Mouse (Mus musculus): ENCODE data around the gene Gm5105. TPM values are rescaled to one million over a fixed set of nuclear protein-coding genes. Genes with fewer than 3 reads are reported as not detected.

Gm5105 gene
- polyA plus RNA-seq, 1 experiment = not detected

GRCm38 (mm10) chr3:138056976-138057375 is 10.2 kb downstream of the Gm5105 start:
- H3K27ac ChIP-seq (ENCODE audit: control insufficient read depth, insufficient read depth, low read length) = no peak overlapping the region
- WGBS = 96% methylated on average over 7 of the region's 7 CpGs
- no peaks in the 10 kb centered on the region for H3K36me3 ChIP-seq (ENCODE audit: control insufficient read depth, insufficient read depth, low read length)
- no peaks in the 10 kb centered on the region for H3K27me3 ChIP-seq (ENCODE audit: control insufficient read depth, insufficient read depth, low read length)
- no peak overlapping the region for H3K4me3 ChIP-seq (ENCODE audit: control insufficient read depth, insufficient read depth, low read length)
- no peaks in the 10 kb centered on the region for H3K4me1 ChIP-seq (replicated peaks; ENCODE audit: control insufficient read depth, insufficient read depth, low read length)
- TF ChIP-seq POLR2A (IDR thresholded peaks at IDR 0.05; ENCODE audit: control insufficient read depth, extremely low read depth, insufficient read depth, low read length, poor library complexity) (no peak), CTCF (IDR thresholded peaks at IDR 0.05; ENCODE audit: borderline replicate concordance, control insufficient read depth, extremely low read depth, insufficient read depth, low read length, poor library complexity) (no peak)
- no peak for DNase-seq

- H3K36me3 ChIP-seq (ENCODE audit: control insufficient read depth, insufficient read depth, low read length) = no peaks in the 10 kb centered on the region
- no peak for DNase-seq
- no peaks in the 10 kb centered on the region for H3K27me3 ChIP-seq (ENCODE audit: control insufficient read depth, insufficient read depth, low read length)
- no peak overlapping the region for H3K27ac ChIP-seq (ENCODE audit: control insufficient read depth, insufficient read depth, low read length)
- TF ChIP-seq POLR2A (IDR thresholded peaks at IDR 0.05; ENCODE audit: control insufficient read depth, extremely low read depth, insufficient read depth, low read length, poor library complexity) (no peak), CTCF (IDR thresholded peaks at IDR 0.05; ENCODE audit: borderline replicate concordance, control insufficient read depth, extremely low read depth, insufficient read depth, low read length, poor library complexity) (no peak)
- 55% methylated on average over 4 of the region's 4 CpGs for WGBS
- H3K4me3 ChIP-seq (ENCODE audit: control insufficient read depth, insufficient read depth, low read length) = no peak overlapping the region
- H3K4me1 ChIP-seq (replicated peaks; ENCODE audit: control insufficient read depth, insufficient read depth, low read length) = no peaks in the 10 kb centered on the region
Observed at GRCm38 (mm10) chr3:138053969-138054368, 13.2 kb downstream of the Gm5105 start.

GRCm38 (mm10) chr3:138051431-138051830 is 15.8 kb downstream of the Gm5105 start:
- H3K27ac ChIP-seq (ENCODE audit: control insufficient read depth, insufficient read depth, low read length) = no peak overlapping the region
- H3K27me3 ChIP-seq (ENCODE audit: control insufficient read depth, insufficient read depth, low read length) = no peaks in the 10 kb centered on the region
- H3K36me3 ChIP-seq (ENCODE audit: control insufficient read depth, insufficient read depth, low read length) = no peaks in the 10 kb centered on the region
- H3K4me1 ChIP-seq (replicated peaks; ENCODE audit: control insufficient read depth, insufficient read depth, low read length) = no peaks in the 10 kb centered on the region
- no peak for TF ChIP-seq CTCF (IDR thresholded peaks at IDR 0.05; ENCODE audit: borderline replicate concordance, control insufficient read depth, extremely low read depth, insufficient read depth, low read length, poor library complexity)
- TF ChIP-seq POLR2A (IDR thresholded peaks at IDR 0.05; ENCODE audit: control insufficient read depth, extremely low read depth, insufficient read depth, low read length, poor library complexity) = no peak
- no peak for DNase-seq
- H3K4me3 ChIP-seq (ENCODE audit: control insufficient read depth, insufficient read depth, low read length) = no peak overlapping the region
- WGBS = 91% methylated on average over 3 of the region's 3 CpGs

GRCm38 (mm10) chr3:138050772-138051171 is 16.4 kb downstream of the Gm5105 start:
- Histone ChIP-seq H3K27me3 (ENCODE audit: control insufficient read depth, insufficient read depth, low read length) (no peaks in the 10 kb centered on the region), H3K27ac (ENCODE audit: control insufficient read depth, insufficient read depth, low read length) (no peak overlapping the region), H3K4me3 (ENCODE audit: control insufficient read depth, insufficient read depth, low read length) (no peak overlapping the region), H3K36me3 (ENCODE audit: control insufficient read depth, insufficient read depth, low read length) (no peaks in the 10 kb centered on the region), H3K4me1 (replicated peaks; ENCODE audit: control insufficient read depth, insufficient read depth, low read length) (no peaks in the 10 kb centered on the region)
- WGBS = 93% methylated on average over 11 of the region's 11 CpGs
- DNase-seq = no peak
- no peak for TF ChIP-seq CTCF (IDR thresholded peaks at IDR 0.05; ENCODE audit: borderline replicate concordance, control insufficient read depth, extremely low read depth, insufficient read depth, low read length, poor library complexity)
- TF ChIP-seq POLR2A (IDR thresholded peaks at IDR 0.05; ENCODE audit: control insufficient read depth, extremely low read depth, insufficient read depth, low read length, poor library complexity) = no peak

GRCm38 (mm10) chr3:138049555-138049954 is 17.6 kb downstream of the Gm5105 start:
- WGBS = 93% methylated on average over 6 of the region's 6 CpGs

GRCm38 (mm10) chr3:138043316-138043715 is 23.9 kb downstream of the Gm5105 start:
- TF ChIP-seq CTCF (IDR thresholded peaks at IDR 0.05; ENCODE audit: borderline replicate concordance, control insufficient read depth, extremely low read depth, insufficient read depth, low read length, poor library complexity) (no peak), POLR2A (IDR thresholded peaks at IDR 0.05; ENCODE audit: control insufficient read depth, extremely low read depth, insufficient read depth, low read length, poor library complexity) (no peak)
- DNase-seq = no peak
- H3K4me1 ChIP-seq (replicated peaks; ENCODE audit: control insufficient read depth, insufficient read depth, low read length) = no peaks in the 10 kb centered on the region
- H3K27me3 ChIP-seq (ENCODE audit: control insufficient read depth, insufficient read depth, low read length) = no peaks in the 10 kb centered on the region
- H3K36me3 ChIP-seq (ENCODE audit: control insufficient read depth, insufficient read depth, low read length) = no peaks in the 10 kb centered on the region
- WGBS = 89% methylated on average over 7 of the region's 7 CpGs
- H3K4me3 ChIP-seq (ENCODE audit: control insufficient read depth, insufficient read depth, low read length) = no peak overlapping the region
- H3K27ac ChIP-seq (ENCODE audit: control insufficient read depth, insufficient read depth, low read length) = no peak overlapping the region

More at GRCm38 (mm10) chr3:138049555-138049954, 17.6 kb downstream of the Gm5105 start:
- Histone ChIP-seq H3K4me3 (ENCODE audit: control insufficient read depth, insufficient read depth, low read length) (no peak overlapping the region), H3K27me3 (ENCODE audit: control insufficient read depth, insufficient read depth, low read length) (no peaks in the 10 kb centered on the region), H3K27ac (ENCODE audit: control insufficient read depth, insufficient read depth, low read length) (no peak overlapping the region), H3K4me1 (replicated peaks; ENCODE audit: control insufficient read depth, insufficient read depth, low read length) (no peaks in the 10 kb centered on the region), H3K36me3 (ENCODE audit: control insufficient read depth, insufficient read depth, low read length) (no peaks in the 10 kb centered on the region)
- DNase-seq = no peak
- TF ChIP-seq POLR2A (IDR thresholded peaks at IDR 0.05; ENCODE audit: control insufficient read depth, extremely low read depth, insufficient read depth, low read length, poor library complexity) = no peak

- Histone ChIP-seq H3K4me1 (replicated peaks; ENCODE audit: control insufficient read depth, insufficient read depth, low read length) (no peaks in the 10 kb centered on the region), H3K27me3 (ENCODE audit: control insufficient read depth, insufficient read depth, low read length) (no peaks in the 10 kb centered on the region), H3K4me3 (ENCODE audit: control insufficient read depth, insufficient read depth, low read length) (no peak overlapping the region), H3K36me3 (ENCODE audit: control insufficient read depth, insufficient read depth, low read length) (no peaks in the 10 kb centered on the region), H3K27ac (ENCODE audit: control insufficient read depth, insufficient read depth, low read length) (no peak overlapping the region)
- DNase-seq = no peak
- TF ChIP-seq POLR2A (IDR thresholded peaks at IDR 0.05; ENCODE audit: control insufficient read depth, extremely low read depth, insufficient read depth, low read length, poor library complexity) (no peak), CTCF (IDR thresholded peaks at IDR 0.05; ENCODE audit: borderline replicate concordance, control insufficient read depth, extremely low read depth, insufficient read depth, low read length, poor library complexity) (no peak)
- 97% methylated on average over 3 of the region's 3 CpGs for WGBS
Observed at GRCm38 (mm10) chr3:138041591-138042301, 25.4 kb downstream of the Gm5105 start.
